Mouse (Mus musculus) stomach, embryonic 16.5 days (tissue): ENCODE measurements around the gene Teddm2. TPM values are rescaled to one million over a fixed set of nuclear protein-coding genes. Genes with fewer than 3 reads are reported as not detected.

ENCODE experiments used
- ATAC-seq: fragments of 200-750 bp; cut with Nextera tagmentation; 2 replicates; pipeline ENCODE4 v1.8.0; 2017; ENCODE audit warnings: moderate number of reproducible peaks, moderate TSS enrichment; ENCODE audit not compliant: insufficient read depth, low FRiP score
- H3K27ac ChIP-seq: fragments of 300-500 bp; sonication (generic); 2 replicates; pipeline ENCODE4 v1.5.1; 2014; ENCODE audit warnings: low read length
- H3K27me3 ChIP-seq: fragments of 300-500 bp; sonication (generic); 2 replicates; pipeline ENCODE4 v1.6.1; 2014; ENCODE audit warnings: low read length, control low read depth, mixed read lengths; ENCODE audit not compliant: control insufficient read depth, insufficient read depth
- H3K36me3 ChIP-seq: fragments of 300-500 bp; sonication (generic); 2 replicates; pipeline ENCODE4 v1.6.1; 2014; ENCODE audit warnings: low read length; ENCODE audit not compliant: control insufficient read depth, insufficient read depth
- H3K4me1 ChIP-seq: fragments of 300-500 bp; sonication (generic); 2 replicates; pipeline ENCODE4 v1.6.1; 2014; ENCODE audit warnings: low read length, control low read depth, mixed read lengths; ENCODE audit not compliant: control insufficient read depth, insufficient read depth
- H3K4me2 ChIP-seq: fragments of 300-500 bp; sonication (generic); 2 replicates; pipeline ENCODE4 v1.6.1; 2014; ENCODE audit warnings: low read depth, low read length, mixed read lengths
- H3K4me3 ChIP-seq: fragments of 300-500 bp; sonication (generic); replicated peaks from 2 replicates; pipeline ENCODE4 v1.5.1; 2014; ENCODE audit warnings: mild to moderate bottlenecking, low read length
- H3K9ac ChIP-seq: fragments of 300-500 bp; sonication (generic); 2 replicates; pipeline ENCODE4 v1.6.1; 2014; ENCODE audit warnings: low read length
- H3K9me3 ChIP-seq: fragments of 300-500 bp; sonication (generic); replicated peaks from 2 replicates; pipeline ENCODE4 v1.6.1; 2016; ENCODE audit warnings: low read length, control low read depth; ENCODE audit not compliant: control insufficient read depth
- WGBS: fragments of 180-500 bp; shearing (Covaris S2); extraction: QIAGEN DNeasy Blood & Tissue Kit; methylation state at CpG from one replicate; pipeline ENCODE4 v1.1.7; 2014; 5-methylcytosine and 5-hydroxymethylcytosine counted together
- polyA plus RNA-seq: library from polyadenylated mRNA; unstranded; fragments of >200 nt; fragmentation: Nextera tagmentation; extraction: Ambion mirVana; gene quantifications from 2 replicates; pipeline ENCODE4 v1.2.1, GENCODE M21; 2015

Teddm2 gene
- polyA plus RNA-seq = 0.54 and 0.98 TPM in 2 replicates

DNA sequence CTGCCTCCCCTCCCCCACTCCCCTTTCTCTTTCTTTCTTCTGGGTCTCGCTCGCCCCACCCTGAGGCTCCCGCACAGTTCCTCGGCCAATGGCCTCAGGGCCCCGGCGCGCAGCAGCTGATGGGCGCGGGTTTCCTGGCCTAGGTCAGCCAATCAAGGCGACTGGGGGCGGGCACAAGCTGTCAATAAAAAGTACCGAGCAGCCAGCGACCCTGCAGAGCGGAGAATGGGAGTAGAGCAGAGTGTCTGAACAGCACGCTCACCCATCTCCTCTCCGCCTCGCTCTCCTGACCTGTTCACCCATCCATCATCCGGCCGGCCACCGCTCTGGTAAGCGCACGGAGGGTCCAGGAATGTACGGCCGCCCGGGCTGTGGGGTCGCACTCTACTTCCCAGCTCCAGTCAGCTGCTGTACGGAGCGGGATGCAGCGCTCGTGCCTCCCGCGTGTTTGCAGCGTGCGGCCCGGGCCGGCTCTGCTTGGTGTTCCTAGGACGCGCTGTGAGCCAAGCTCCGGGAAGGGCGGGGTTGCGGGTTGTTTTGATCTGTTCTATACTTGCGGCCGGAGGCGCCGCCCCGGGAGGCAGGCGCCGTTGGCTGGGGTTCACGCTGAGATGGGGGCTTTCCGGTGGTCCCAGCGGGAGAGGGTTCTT lies at the start of gene Teddm2, which contains the start of gene Glul:
Gene Teddm2 (minus strand): TSS at position 498 of the 650 bp plus-strand sequence.
Gene Glul (plus strand): TSS at position 214 of the 650 bp plus-strand sequence.
- Histone ChIP-seq H3K9me3 (no peaks in the 10 kb centered on the region), H3K27me3 (no peaks in the 10 kb centered on the region), H3K27ac (peak within 1 kb of the TSS; percentile 98), H3K36me3 (peaks cover 20% of the 10 kb centered on the region), H3K4me3 (peak within 1 kb of the TSS; percentile 71), H3K4me2 (peak within 1 kb of the TSS; percentile 90), H3K4me1 (peaks cover 27% of the 10 kb centered on the region), H3K9ac (peak within 1 kb of the TSS; percentile 82)
- WGBS = under 1% methylated on average over 51 of the region's 51 CpGs
- ATAC-seq = peak; percentile 97

DNA sequence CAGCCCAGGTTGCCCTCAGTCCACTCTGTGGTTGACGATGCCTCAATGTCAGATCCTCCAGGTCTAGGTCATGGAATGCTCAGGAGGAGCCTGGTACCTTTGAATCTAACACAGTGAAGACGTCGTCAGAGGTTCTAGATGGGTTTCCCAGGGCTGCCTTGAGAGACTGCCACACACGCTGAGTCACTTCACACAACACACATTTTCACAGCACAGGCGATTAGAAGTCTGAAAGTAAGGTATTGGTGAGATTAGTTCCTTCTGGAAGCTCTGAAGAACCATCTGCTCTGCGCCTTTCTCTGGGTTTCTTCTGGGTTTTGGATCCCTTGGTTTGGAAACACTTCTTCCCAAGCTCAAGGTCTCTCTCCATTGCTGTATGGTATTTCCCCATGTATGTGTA lies 47.8 kb upstream of the Teddm2 start:
- 87% methylated on average over 6 of the region's 6 CpGs for WGBS
- Histone ChIP-seq H3K36me3 (no peaks in the 10 kb centered on the region), H3K4me1 (no peaks in the 10 kb centered on the region), H3K4me3 (no peak overlapping the region), H3K9me3 (no peaks in the 10 kb centered on the region), H3K27ac (no peak overlapping the region), H3K9ac (no peak overlapping the region), H3K27me3 (no peaks in the 10 kb centered on the region), H3K4me2 (no peak overlapping the region)
- ATAC-seq = no peak

DNA sequence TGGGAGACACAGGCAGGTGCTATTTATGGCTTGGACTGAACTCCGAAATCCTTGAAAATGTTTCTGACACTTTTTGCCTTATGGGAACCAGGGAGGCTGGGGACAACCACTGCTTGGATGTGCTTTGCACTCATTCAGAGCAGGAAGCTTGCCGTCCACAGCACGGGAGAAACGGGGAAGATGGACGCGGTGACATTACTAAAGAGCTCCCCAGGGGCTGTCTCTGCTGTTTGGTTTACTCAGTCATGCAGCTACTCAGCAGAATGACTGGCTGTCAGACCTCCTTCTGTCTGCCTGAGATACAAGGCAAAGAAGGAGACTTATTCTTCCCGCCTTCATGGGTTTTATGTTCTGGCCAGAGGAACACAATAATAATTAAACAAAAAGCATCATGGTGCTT lies 46.9 kb upstream of the Teddm2 start:
- H3K27ac ChIP-seq = no peak overlapping the region
- no peaks in the 10 kb centered on the region for H3K4me1 ChIP-seq
- no peak overlapping the region for H3K4me2 ChIP-seq
- no peak overlapping the region for H3K9ac ChIP-seq
- no peaks in the 10 kb centered on the region for H3K36me3 ChIP-seq
- ATAC-seq = no peak
- H3K27me3 ChIP-seq = no peaks in the 10 kb centered on the region
- no peaks in the 10 kb centered on the region for H3K9me3 ChIP-seq
- 58% methylated on average over 7 of the region's 7 CpGs for WGBS
- H3K4me3 ChIP-seq = no peak overlapping the region

DNA sequence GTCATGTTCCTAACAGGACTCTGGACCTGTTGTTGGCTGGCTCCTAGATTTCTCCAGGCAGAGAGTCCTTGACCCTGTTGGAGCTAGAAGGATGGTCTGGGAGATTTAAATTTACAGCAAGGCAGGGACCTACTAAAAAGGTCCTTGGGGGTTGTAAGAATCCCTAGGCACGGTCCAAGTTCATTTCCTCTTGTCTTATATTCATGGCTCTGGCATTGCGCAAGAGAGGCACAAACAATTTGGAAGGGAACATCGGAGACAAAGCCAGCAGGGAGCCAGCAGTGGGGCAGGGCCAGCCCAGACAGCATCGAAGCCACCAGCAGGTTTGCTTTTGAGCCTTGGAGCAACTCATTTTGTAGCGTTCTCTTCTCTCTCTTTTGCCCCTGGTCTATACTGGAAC lies 45.2 kb upstream of the Teddm2 start:
- H3K27me3 ChIP-seq = no peaks in the 10 kb centered on the region
- H3K4me3 ChIP-seq = no peak overlapping the region
- H3K9ac ChIP-seq = no peak overlapping the region
- no peak overlapping the region for H3K4me2 ChIP-seq
- WGBS = 75% methylated on average over 5 of the region's 5 CpGs
- no peak for ATAC-seq
- no peaks in the 10 kb centered on the region for H3K9me3 ChIP-seq
- H3K4me1 ChIP-seq = no peaks in the 10 kb centered on the region
- H3K27ac ChIP-seq = no peak overlapping the region
- H3K36me3 ChIP-seq = no peaks in the 10 kb centered on the region

DNA sequence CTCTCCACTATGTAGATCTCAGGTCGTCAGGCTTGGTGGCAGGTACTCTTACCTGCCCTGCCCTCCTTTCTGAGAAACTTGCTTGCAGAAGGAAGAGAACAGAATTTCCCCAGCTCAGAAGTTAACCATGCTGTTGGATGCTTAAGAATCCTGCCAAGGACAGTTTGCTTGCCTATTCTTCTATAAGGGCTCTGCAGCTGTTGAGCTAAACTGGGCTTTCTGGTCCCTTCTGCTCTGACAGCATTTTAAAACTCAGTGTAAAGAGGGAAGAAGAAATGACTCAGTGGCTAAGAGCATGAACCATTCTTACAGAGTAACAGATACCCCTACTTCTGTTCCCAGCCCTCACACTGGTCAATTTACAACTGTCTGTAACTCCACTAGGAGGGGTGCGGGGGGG lies 41.0 kb upstream of the Teddm2 start:
- Histone ChIP-seq H3K9ac (no peak overlapping the region), H3K27ac (no peak overlapping the region), H3K4me3 (no peak overlapping the region), H3K4me1 (no peaks in the 10 kb centered on the region), H3K27me3 (no peaks in the 10 kb centered on the region), H3K9me3 (no peaks in the 10 kb centered on the region), H3K4me2 (no peak overlapping the region), H3K36me3 (no peaks in the 10 kb centered on the region)
- 81% methylated on average over 2 of the region's 2 CpGs for WGBS
- no peak for ATAC-seq

DNA sequence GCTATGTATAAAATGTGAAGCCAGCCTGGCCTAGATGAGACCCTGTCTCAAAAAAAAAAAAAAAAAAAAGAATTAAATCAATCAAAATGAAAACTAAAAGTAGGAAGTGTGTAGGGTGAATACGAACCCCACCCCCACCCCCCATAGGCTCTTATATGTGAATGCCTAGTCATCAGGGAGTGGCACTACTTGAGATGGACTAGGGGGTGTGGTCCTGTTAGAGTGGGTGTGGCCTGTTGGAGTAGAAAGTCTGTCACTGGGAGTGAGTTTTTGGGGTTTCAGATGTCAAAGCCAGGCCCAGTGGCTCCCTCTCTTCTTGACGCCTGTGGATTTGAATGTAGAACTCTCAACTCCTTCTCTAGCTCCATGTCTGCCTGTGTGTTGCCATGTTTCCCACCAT lies 37.0 kb upstream of the Teddm2 start:
- Histone ChIP-seq H3K9ac (no peak overlapping the region), H3K4me3 (no peak overlapping the region), H3K9me3 (no peaks in the 10 kb centered on the region), H3K36me3 (no peaks in the 10 kb centered on the region), H3K4me1 (no peaks in the 10 kb centered on the region), H3K27me3 (no peaks in the 10 kb centered on the region), H3K27ac (no peak overlapping the region), H3K4me2 (no peak overlapping the region)
- no peak for ATAC-seq
- 95% methylated on average over 2 of the region's 2 CpGs for WGBS

DNA sequence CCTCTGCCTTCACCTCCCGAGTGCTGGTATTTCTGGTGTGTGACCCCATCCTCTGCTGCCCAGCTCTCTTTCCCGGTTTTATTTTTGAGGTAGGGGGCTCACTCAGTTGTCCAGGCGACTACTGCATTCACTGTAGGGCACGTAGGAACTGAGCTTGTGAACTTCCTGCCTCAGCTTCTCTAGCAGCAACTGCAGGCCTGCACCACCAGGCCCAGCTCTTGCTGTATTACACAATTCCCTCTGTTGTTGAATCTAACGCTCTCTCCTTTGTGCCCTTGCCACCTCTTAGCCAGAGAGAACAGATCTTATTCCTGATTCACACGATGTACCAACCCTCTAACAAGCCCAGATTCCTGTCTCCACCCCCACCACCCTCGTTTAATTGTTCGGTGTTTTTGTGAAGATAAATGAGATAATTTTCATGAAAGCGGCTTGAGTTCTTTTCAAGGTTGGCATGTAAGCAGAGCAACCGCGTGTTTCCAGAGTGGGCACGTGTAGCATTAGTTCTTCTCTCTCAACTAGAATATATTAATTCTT lies 35.9 kb upstream of the Teddm2 start:
- Histone ChIP-seq H3K27me3 (no peaks in the 10 kb centered on the region), H3K36me3 (no peaks in the 10 kb centered on the region), H3K4me1 (no peaks in the 10 kb centered on the region), H3K9ac (no peak overlapping the region), H3K4me2 (no peak overlapping the region), H3K27ac (no peak overlapping the region), H3K9me3 (no peaks in the 10 kb centered on the region), H3K4me3 (no peak overlapping the region)
- WGBS = 76% methylated on average over 12 of the region's 12 CpGs
- ATAC-seq = no peak

DNA sequence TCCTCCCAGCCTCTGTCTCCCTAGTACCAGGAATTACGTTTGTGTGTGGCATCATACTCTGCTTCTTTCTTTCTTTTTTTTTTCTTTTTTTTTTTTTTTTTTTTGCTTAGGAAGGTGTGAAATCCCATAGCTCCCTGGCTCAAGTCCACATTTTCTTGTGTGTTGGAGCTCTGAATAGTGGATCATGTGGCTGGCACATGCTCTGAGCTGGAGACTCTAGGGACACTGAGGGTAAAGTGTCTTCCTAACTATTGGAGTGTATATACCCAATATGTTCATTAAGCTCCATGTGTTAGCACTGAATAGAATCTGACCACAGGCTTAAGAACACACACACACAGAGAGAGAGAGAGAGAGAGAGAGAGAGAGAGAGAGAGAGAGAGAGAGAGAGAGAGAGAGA lies 33.7 kb upstream of the Teddm2 start:
- no peak for ATAC-seq
- H3K4me2 ChIP-seq = no peak overlapping the region
- 61% methylated on average over 1 of the region's 1 CpGs for WGBS
- H3K4me1 ChIP-seq = no peaks in the 10 kb centered on the region
- no peaks in the 10 kb centered on the region for H3K27me3 ChIP-seq
- H3K36me3 ChIP-seq = no peaks in the 10 kb centered on the region
- H3K9me3 ChIP-seq = no peaks in the 10 kb centered on the region
- H3K4me3 ChIP-seq = no peak overlapping the region
- H3K9ac ChIP-seq = no peak overlapping the region
- H3K27ac ChIP-seq = no peak overlapping the region

DNA sequence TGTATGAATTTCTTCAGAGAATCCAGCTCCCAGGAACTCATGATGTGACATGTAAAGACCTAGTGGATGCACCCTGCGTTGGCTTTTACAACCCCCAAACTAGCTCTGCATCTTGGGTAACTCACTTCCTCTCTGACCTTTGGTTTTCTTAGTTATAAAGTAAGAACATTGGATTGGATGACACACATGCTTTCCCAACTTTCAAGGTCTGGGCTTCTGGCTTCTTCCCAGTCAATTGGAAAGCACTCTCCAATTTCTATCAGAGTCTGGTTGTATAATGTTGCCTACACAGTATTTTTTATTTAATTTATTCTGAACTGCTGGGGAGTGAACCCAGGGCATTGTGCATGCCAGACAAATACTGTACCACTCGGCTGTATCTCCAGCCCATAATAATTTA lies 30.4 kb upstream of the Teddm2 start:
- Histone ChIP-seq H3K36me3 (no peaks in the 10 kb centered on the region), H3K4me3 (no peak overlapping the region), H3K4me2 (no peak overlapping the region), H3K4me1 (no peaks in the 10 kb centered on the region), H3K9me3 (no peaks in the 10 kb centered on the region), H3K27me3 (no peaks in the 10 kb centered on the region), H3K9ac (no peak overlapping the region), H3K27ac (no peak overlapping the region)
- 90% methylated on average over 2 of the region's 2 CpGs for WGBS
- no peak for ATAC-seq
